Mouse (Mus musculus) testis, postnatal 10 days (tissue): ENCODE data around the gene Ntmt1.

Source experiments
- DNase-seq: peaks from one replicate; pipeline ENCODE4 v3.0.0; 2021; ENCODE audit warnings: low spot score

The Ntmt1 gene

GRCm38 (mm10) chr2:30826825-30827748, 19.5 kb downstream of the Ntmt1 start:
- DNase-seq = peak; percentile 75

GRCm38 (mm10) chr2:30827749-30828475, 20.3 kb downstream of the Ntmt1 start:
- DNase-seq = peak; percentile 99

GRCm38 (mm10) chr2:30829315-30829714, 21.7 kb downstream of the Ntmt1 start:
- DNase-seq = peak; percentile 72

- no peak for DNase-seq
These were observed 22.7 kb downstream of the Ntmt1 start, which contains the start of gene Asb6 for GRCm38 (mm10) chr2:30830283-30830795. Gene Asb6, minus strand, starts transcription at chr2:30830333.

GRCm38 (mm10) chr2:30833644-30834043, 26.0 kb downstream of the Ntmt1 start:
- no peak for DNase-seq

- DNase-seq = no peak
These were observed 26.9 kb downstream of the Ntmt1 start, which contains the start of gene Prrx2 for GRCm38 (mm10) chr2:30834373-30835022. Gene Prrx2, plus strand, starts transcription at chr2:30834972.

GRCm38 (mm10) chr2:30836238-30836990, 28.8 kb downstream of the Ntmt1 start:
- DNase-seq = peak; percentile 81

GRCm38 (mm10) chr2:30842615-30843014, 35.0 kb downstream of the Ntmt1 start:
- no peak for DNase-seq

- DNase-seq = peak; percentile 70
These were observed 37.8 kb downstream of the Ntmt1 start for GRCm38 (mm10) chr2:30845152-30846070.

- no peak for DNase-seq
These were observed 38.6 kb downstream of the Ntmt1 start for GRCm38 (mm10) chr2:30846236-30846635.

GRCm38 (mm10) chr2:30846723-30847122, 39.1 kb downstream of the Ntmt1 start:
- DNase-seq = no peak

- no peak for DNase-seq
These were observed 40.6 kb downstream of the Ntmt1 start for GRCm38 (mm10) chr2:30848184-30848583.

- no peak for DNase-seq
These were observed 43.0 kb downstream of the Ntmt1 start for GRCm38 (mm10) chr2:30850581-30850980.

GRCm38 (mm10) chr2:30852771-30853313, 45.2 kb downstream of the Ntmt1 start:
- DNase-seq = no peak

- DNase-seq = no peak
These were observed 49.5 kb downstream of the Ntmt1 start for GRCm38 (mm10) chr2:30857076-30857475.

- DNase-seq = no peak
These were observed 52.2 kb downstream of the Ntmt1 start for GRCm38 (mm10) chr2:30859782-30860181.

GRCm38 (mm10) chr2:30862081-30862480, 54.5 kb downstream of the Ntmt1 start:
- DNase-seq = no peak

GRCm38 (mm10) chr2:30863574-30863973, 55.9 kb downstream of the Ntmt1 start:
- DNase-seq = no peak

GRCm38 (mm10) chr2:30864968-30865381, 57.3 kb downstream of the Ntmt1 start:
- peak; percentile 62 for DNase-seq

GRCm38 (mm10) chr2:30865426-30865825, 57.8 kb downstream of the Ntmt1 start:
- no peak for DNase-seq
